Mouse (Mus musculus): ENCODE data around the gene Ifi27.

- TF ChIP-seq CTCF (IDR thresholded peaks at IDR 0.05; ENCODE audit: low read depth) (no peak), EP300 (IDR thresholded peaks at IDR 0.05; ENCODE audit: low read depth) (no peak)
Observed at GRCm38 (mm10) chr12:103453361-103453760, 19.4 kb downstream of the Ifi27 start.
